Mouse (Mus musculus): ENCODE results near the gene Lig3.
"Not testable (repeated sequence)": the region's sequence is repeated elsewhere in the genome, so short reads cannot be mapped to it uniquely, and the experiment has no call there.

Gene Lig3

GRCm38 (mm10) chr11:82832402-82832801 lies 51.5 kb downstream of the Lig3 start:
- DNase-seq: not testable (repeated sequence)

GRCm38 (mm10) chr11:82833929-82834328 lies 53.0 kb downstream of the Lig3 start:
- no peak for DNase-seq

- not testable (repeated sequence) for DNase-seq
Measured at GRCm38 (mm10) chr11:82834359-82834758, 53.5 kb downstream of the Lig3 start.

- DNase-seq: no peak
Measured at GRCm38 (mm10) chr11:82835616-82836432, 54.9 kb downstream of the Lig3 start.

- peak; percentile 68 for DNase-seq
Measured at GRCm38 (mm10) chr11:82837192-82837591, 56.3 kb downstream of the Lig3 start.

- peak; percentile 30 for DNase-seq
Measured at GRCm38 (mm10) chr11:82837848-82838247, 56.9 kb downstream of the Lig3 start.

- DNase-seq: no peak
Measured at GRCm38 (mm10) chr11:82838511-82838910, 57.6 kb downstream of the Lig3 start.

GRCm38 (mm10) chr11:82844771-82845414 lies 64.0 kb downstream of the Lig3 start:
- DNase-seq: no peak

GRCm38 (mm10) chr11:82845415-82846078 lies 64.6 kb downstream of the Lig3 start:
- peak; percentile 80 for DNase-seq

- no peak for DNase-seq
Measured at GRCm38 (mm10) chr11:82846079-82846436, 65.2 kb downstream of the Lig3 start.

GRCm38 (mm10) chr11:82846938-82847337 lies 66.0 kb downstream of the Lig3 start:
- no peak for DNase-seq

GRCm38 (mm10) chr11:82847571-82848000 lies 66.7 kb downstream of the Lig3 start:
- DNase-seq: no peak

- DNase-seq: no peak
Measured at GRCm38 (mm10) chr11:82850259-82850658, 69.4 kb downstream of the Lig3 start.

- no peak for DNase-seq
Measured at GRCm38 (mm10) chr11:82852115-82852514, 71.2 kb downstream of the Lig3 start.

GRCm38 (mm10) chr11:82852540-82852939 lies 71.6 kb downstream of the Lig3 start:
- no peak for DNase-seq

GRCm38 (mm10) chr11:82852958-82853357 lies 72.0 kb downstream of the Lig3 start:
- DNase-seq: no peak

Measured in retina, postnatal 1 day (tissue).